Mouse (Mus musculus) 3T3-L1 (cell line): ENCODE measurements at regions not wholly inside any gene's neighbourhood (a gene's known extent, or its start where the extent isn't known, plus 50 kb on each side); places are given as distances from the start of the nearest gene placed in this dataset.
A peak's percentile ranks its signal among the peaks of the same experiment; 100 is the strongest.
"Not testable (repeated sequence)": the region's sequence is repeated elsewhere in the genome, so short reads cannot be mapped to it uniquely, and the experiment has no call there.

ENCODE experiments used
- DNase-seq: peaks from one replicate; pipeline ENCODE4 v3.0.0-alpha.2; 2015; ENCODE audit warnings: low read depth, low spot score

DNA sequence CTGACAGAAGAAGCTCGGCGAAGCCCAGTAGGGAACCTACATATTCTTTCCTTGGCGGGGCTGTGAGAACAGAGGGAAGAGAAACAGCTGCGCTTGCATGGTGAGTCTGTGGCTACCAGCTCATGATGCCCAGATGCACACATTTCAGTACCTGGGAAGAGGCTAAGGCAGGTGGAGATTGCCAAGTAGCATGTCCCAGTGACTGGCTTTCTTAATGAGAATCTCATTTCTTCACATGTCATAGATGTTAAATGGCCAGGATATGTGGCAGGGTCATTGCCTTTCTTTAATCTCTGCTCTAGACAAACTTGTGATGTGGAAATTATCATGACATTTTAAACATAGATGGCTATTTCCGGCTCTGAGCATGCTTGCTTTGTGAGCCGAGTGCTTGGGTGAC lies 109.5 kb upstream of the Tns3 start:
- DNase-seq: no peak

- no peak for DNase-seq
These were observed 108.9 kb upstream of the Tns3 start for GRCm38 (mm10) chr11:8773260-8773659.

- no peak for DNase-seq
These were observed 108.2 kb upstream of the Tns3 start for GRCm38 (mm10) chr11:8772541-8772940.

GRCm38 (mm10) chr11:8768706-8769105 lies 104.4 kb upstream of the Tns3 start:
- not testable (repeated sequence) for DNase-seq

DNA sequence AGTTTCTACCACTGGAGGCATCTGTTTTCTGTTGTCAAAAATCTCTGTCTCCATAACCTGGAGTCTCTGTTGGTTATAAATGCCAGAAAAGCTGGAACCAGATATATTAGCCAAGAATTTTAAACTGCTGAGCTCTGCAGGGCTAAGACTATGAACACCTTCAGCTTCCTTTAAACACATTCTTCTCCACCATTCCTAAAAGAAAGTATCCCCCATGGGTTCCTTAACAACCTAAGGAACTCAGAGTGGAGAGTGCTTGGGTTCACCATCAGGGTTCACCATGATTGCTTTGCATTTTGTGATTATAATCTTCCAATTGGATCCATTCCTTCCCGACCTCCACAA lies 101.2 kb upstream of the Tns3 start:
- DNase-seq: no peak

DNA sequence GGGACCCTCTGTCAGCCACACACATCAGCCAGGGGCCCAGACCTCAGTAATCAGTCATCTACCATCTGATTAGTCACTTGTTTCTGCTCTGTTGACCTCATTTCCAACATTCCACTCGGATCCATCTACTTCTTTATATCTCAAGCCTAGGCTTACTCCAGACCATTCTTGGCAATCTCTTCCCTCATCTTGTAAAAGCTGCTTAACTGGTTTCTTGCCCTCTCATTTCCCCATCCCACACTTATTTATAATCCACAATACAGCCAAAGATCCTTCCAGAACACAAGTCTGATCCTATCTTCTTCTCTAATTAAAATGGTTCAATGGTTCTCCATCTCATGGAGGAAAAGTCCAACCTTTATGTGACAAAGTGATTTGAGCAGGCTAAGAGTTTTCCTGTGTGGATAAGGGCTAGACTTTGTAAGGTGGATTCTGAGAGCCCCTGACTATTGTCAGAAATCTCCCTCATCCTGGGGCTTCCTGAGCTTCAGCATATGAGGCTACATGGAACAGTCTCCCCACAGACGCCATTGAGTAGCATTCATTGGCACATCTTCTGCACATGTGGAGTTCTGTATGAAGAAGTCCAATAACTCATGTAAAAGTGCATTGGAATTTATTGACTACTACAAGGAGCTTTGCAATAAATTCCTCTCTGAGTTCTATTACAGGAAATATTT lies 100.7 kb upstream of the Tns3 start:
- DNase-seq: no peak

DNA sequence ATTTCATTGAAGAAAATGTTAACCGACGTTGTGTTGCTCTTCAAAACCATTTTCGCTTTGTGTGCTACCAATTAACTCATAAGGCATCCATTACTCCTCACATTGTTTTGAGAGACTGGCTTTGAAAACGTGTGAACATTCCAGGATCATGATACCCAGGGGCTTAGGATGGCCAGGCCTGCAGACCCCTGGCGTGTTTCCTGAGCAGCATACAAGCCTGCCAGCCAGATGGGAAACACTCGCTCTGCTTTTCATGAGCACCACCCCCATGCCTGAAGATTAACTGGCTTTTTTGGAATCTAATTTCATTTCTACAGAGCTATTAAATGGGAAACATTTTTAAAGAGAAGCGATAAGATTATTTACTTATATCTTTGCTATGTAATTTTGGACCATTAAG lies 99.1 kb upstream of the Tns3 start:
- no peak for DNase-seq

DNA sequence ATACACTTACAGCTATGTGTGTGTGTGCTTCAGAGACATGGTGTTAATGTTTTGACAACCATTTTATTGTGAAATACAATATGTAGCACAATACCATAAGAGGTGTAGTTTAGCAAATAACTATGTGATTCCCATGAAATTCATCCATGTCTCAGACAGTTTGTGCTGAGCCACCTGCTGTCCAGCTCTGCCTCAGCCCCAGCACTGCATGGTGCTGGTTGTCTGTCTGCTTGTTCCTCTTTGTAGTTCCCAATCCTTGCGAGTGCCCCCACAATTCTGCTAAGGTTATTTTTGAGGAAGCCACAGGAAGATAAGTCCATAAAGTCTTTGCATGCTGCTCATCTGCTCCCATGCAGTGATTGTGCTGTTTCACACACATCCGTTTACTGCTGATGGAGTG lies 97.8 kb upstream of the Tns3 start:
- DNase-seq: no peak

DNA sequence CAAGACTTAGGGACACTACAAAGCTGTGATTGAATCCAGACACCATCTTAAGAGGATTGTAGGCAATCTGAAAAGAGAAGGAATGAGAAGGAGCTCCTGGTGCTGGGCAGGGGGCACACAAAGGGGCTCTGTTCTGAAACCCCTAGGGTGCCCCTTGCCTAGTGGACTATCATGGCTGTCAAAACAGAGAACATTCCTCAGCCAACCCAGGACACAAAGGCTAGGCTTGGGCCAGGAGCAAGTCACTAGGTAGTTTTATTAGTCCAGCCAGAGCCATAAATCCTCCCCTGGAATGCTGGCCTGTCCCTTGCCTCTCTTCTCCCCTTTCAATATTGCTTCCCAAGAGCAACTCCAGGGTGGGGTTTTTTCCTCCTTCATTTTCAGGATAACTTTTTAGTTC lies 97.3 kb upstream of the Tns3 start:
- no peak for DNase-seq

- peak; percentile 44 for DNase-seq
These were observed 95.5 kb upstream of the Tns3 start for GRCm38 (mm10) chr11:8759858-8760257.

DNA sequence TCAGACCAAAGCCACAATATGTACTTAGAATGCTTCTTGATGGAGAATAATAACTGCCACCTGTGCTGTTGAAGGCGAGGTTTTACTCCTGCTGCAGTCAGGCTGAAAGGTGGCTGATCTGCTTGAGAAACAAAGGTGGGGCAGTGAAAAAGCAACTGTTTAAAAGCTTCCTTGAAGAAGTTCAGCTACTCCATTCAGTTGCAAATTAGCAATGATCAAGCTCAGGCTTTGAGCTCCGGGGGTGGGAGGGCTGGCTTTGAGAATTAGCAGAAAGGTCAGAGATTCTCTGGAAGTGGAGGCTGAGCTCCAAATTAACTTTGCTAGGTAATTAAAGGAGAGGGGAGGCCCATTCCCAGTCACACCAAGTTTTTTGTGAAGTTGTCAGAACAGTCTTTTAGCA lies 90.2 kb upstream of the Tns3 start:
- not testable (repeated sequence) for DNase-seq

- not testable (repeated sequence) for DNase-seq
These were observed 71.4 kb upstream of the Tns3 start for GRCm38 (mm10) chr11:8735784-8736183.

- DNase-seq: no peak
These were observed 62.7 kb upstream of the Tns3 start for GRCm38 (mm10) chr11:8727007-8727406.

- no peak for DNase-seq
These were observed 61.2 kb upstream of the Tns3 start for GRCm38 (mm10) chr11:8725505-8725904.

- no peak for DNase-seq
These were observed 58.8 kb upstream of the Tns3 start for GRCm38 (mm10) chr11:8723102-8723640.

DNA sequence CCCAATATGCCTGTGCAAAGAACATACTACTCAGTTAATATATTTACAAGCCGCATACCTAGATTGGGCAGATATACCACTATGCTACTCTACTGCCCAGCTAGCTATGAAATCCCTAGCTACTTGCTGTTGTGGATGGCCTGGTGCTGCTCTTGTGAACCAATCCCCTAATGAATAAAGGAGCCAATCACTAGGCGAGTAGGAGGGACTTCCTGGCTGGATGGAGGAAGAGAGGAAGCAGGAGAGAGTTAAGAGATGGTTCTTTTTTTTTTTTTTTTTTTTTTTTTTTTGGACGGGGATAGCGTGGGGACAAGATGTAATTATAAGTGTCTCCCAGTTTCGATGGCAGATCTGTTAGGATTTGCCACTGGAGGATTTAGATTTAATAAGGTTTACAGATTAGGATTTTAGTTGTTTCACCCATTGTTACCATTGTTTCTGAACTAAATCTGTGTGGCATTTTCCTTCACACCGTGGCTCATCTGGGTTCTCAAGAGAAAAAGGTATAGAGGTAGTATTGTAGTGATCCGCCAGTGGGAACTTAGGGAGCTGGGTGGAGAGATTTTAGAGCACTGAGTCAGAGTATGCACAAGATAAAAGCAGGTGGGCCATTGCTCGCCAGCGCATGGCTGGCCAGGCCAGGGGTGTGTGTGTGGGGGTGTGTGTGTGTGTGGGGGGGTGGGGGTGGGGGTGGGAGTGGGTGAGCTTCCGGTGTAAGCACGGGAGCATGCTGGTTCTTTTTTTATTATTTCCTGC lies 55.1 kb upstream of the Tns3 start:
- no peak for DNase-seq

- no peak for DNase-seq
These were observed 53.4 kb upstream of the Tns3 start for GRCm38 (mm10) chr11:8717774-8718173.

DNA sequence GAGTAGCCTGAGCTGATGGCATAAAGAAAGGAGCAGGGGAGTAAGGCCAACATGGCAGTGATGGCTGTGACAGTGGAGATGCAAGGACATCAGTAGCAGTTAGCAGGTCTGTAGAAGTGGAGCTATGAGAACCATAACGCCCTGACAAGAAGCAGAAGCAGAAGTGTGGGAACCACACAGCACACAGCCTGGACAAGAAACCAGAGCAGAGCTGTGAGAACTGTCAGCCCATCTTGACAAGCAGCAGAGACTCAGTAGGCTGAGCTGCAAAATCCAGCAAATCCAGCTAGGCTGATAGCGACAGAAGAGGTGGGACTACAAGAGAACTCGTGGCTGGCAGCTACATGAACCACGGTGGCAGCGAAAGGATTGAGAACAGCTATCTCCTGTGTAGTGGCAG lies 52.5 kb upstream of the Tns3 start:
- DNase-seq: no peak

- DNase-seq: no peak
These were observed 51.4 kb upstream of the Tns3 start for GRCm38 (mm10) chr11:8715775-8716174.
